Mouse (Mus musculus) heart, postnatal 0 days (tissue): Measurements from ENCODE around the gene Mapk8.

Experiments
- CTCF ChIP-seq: IDR thresholded peaks from 2 replicates; pipeline ENCODE4 v1.5.1; 2016; ENCODE audit warnings: antibody characterized with exemption, control low read depth, low read depth
- EP300 ChIP-seq: IDR thresholded peaks from 2 replicates; pipeline ENCODE4 v1.6.1; 2016; ENCODE audit warnings: antibody characterized with exemption, low read depth

DNA sequence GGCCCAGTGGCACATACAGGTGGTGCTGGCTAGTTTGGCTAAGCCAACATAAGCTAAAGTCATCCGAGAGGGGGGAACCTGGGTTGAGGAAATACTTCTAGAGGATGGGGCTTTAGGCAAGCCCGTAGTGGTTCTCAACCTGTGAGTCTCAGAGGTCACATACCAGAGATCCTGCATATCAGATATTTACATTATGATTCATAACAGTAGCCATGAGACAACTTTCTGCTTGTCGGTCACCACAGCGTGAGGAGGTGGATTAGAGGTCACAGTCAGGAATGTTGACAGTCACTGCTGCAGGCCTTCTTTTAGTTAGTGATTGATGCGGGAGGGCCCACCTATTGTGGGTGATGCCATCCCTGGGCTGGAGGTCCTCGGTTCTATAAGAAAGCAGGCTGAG lies 111.2 kb downstream of the Mapk8 start:
- TF ChIP-seq CTCF (no peak), EP300 (no peak)
